Mouse (Mus musculus) midbrain, embryonic 11.5 days (tissue): Measurements from ENCODE around the gene Panx1. TPM values are rescaled to one million over a fixed set of nuclear protein-coding genes. Genes with fewer than 3 reads are reported as not detected.

Experiments used
- ATAC-seq: fragments of 200-750 bp; cut with Nextera tagmentation; 2 replicates; pipeline ENCODE4 v1.8.0; 2017; ENCODE audit warnings: moderate TSS enrichment, moderate library complexity; ENCODE audit not compliant: low FRiP score
- DNase-seq: peaks from one replicate; pipeline ENCODE4 v3.0.0; 2015; ENCODE audit warnings: low spot score; ENCODE audit errors: missing footprints
- H3K27ac ChIP-seq: fragments of 300-500 bp; sonication (generic); 2 replicates; pipeline ENCODE4 v1.5.1; 2014; ENCODE audit warnings: low read depth, low read length
- H3K27me3 ChIP-seq: fragments of 300-500 bp; sonication (generic); 2 replicates; pipeline ENCODE4 v1.6.1; 2014; ENCODE audit warnings: mild to moderate bottlenecking, low read length, moderate library complexity, mixed read lengths; ENCODE audit not compliant: control insufficient read depth, insufficient read depth
- H3K36me3 ChIP-seq: fragments of 300-500 bp; sonication (generic); 2 replicates; pipeline ENCODE4 v1.6.1; 2014; ENCODE audit warnings: mild to moderate bottlenecking, low read length, moderate library complexity, mixed read lengths; ENCODE audit not compliant: control insufficient read depth, insufficient read depth
- H3K4me1 ChIP-seq: fragments of 300-500 bp; sonication (generic); 2 replicates; pipeline ENCODE4 v1.6.1; 2014; ENCODE audit warnings: low read length; ENCODE audit not compliant: control insufficient read depth, insufficient read depth
- H3K4me2 ChIP-seq: fragments of 300-500 bp; sonication (generic); 2 replicates; pipeline ENCODE4 v1.6.1; 2014; ENCODE audit warnings: mild to moderate bottlenecking, moderate library complexity
- H3K4me3 ChIP-seq: fragments of 300-500 bp; sonication (generic); 2 replicates; pipeline ENCODE4 v1.5.1; 2014; ENCODE audit warnings: low read depth, low read length
- H3K9ac ChIP-seq: fragments of 300-500 bp; sonication (generic); 2 replicates; pipeline ENCODE4 v1.6.1; 2014; ENCODE audit warnings: low read length
- H3K9me3 ChIP-seq: fragments of 300-500 bp; sonication (generic); 2 replicates; pipeline ENCODE4 v1.6.1; 2016; ENCODE audit warnings: low read length; ENCODE audit not compliant: control insufficient read depth
- WGBS: fragments of 180-500 bp; shearing (Covaris S2); extraction: QIAGEN DNeasy Blood & Tissue Kit; methylation state at CpG from one replicate; pipeline ENCODE4 v1.1.7; 2014; 5-methylcytosine and 5-hydroxymethylcytosine counted together
- polyA plus RNA-seq: library from polyadenylated mRNA; unstranded; fragments of >200 nt; fragmentation: Nextera tagmentation; extraction: Ambion mirVana; gene quantifications from 2 replicates; pipeline ENCODE4 v1.2.1, GENCODE M21; 2014

Panx1 gene
- polyA plus RNA-seq = 119 and 129 TPM in 2 replicates

- H3K27me3 ChIP-seq = no peaks in the 10 kb centered on the region
- H3K4me3 ChIP-seq = peak within 1 kb of the TSS; percentile 85
- H3K9ac ChIP-seq = peak within 1 kb of the TSS; percentile 89
- ATAC-seq (peak; percentile 89), DNase-seq (peak; percentile 98)
- H3K27ac ChIP-seq = peak within 1 kb of the TSS; percentile 76
- H3K9me3 ChIP-seq = no peaks in the 10 kb centered on the region
- WGBS = under 1% methylated on average over 68 of the region's 68 CpGs
- peaks cover 16% of the 10 kb centered on the region for H3K4me1 ChIP-seq
- H3K4me2 ChIP-seq = peak within 1 kb of the TSS; percentile 55
- no peaks in the 10 kb centered on the region for H3K36me3 ChIP-seq
Observed at GRCm38 (mm10) chr9:15045084-15045669, at the start of gene Panx1. TSS of gene Panx1 (minus strand) at chr9:15045478.

- Histone ChIP-seq H3K9me3 (no peaks in the 10 kb centered on the region), H3K4me1 (no peaks in the 10 kb centered on the region), H3K4me2 (no peak overlapping the region), H3K27me3 (no peaks in the 10 kb centered on the region), H3K36me3 (no peaks in the 10 kb centered on the region), H3K27ac (no peak overlapping the region), H3K4me3 (no peak overlapping the region), H3K9ac (no peak overlapping the region)
- no peak for DNase-seq
- no peak for ATAC-seq
- 80% methylated on average over 6 of the region's 6 CpGs for WGBS
Observed at GRCm38 (mm10) chr9:15068686-15069295, 23.5 kb upstream of the Panx1 start.

- Histone ChIP-seq H3K27me3 (no peaks in the 10 kb centered on the region), H3K27ac (no peak overlapping the region), H3K9ac (no peak overlapping the region), H3K36me3 (no peaks in the 10 kb centered on the region), H3K9me3 (no peaks in the 10 kb centered on the region), H3K4me2 (no peak overlapping the region), H3K4me1 (no peaks in the 10 kb centered on the region), H3K4me3 (no peak overlapping the region)
- no peak for ATAC-seq
- WGBS = 83% methylated on average over 7 of the region's 7 CpGs
- no peak for DNase-seq
Observed at GRCm38 (mm10) chr9:15067995-15068685, 22.9 kb upstream of the Panx1 start.

- ATAC-seq = no peak
- H3K27me3 ChIP-seq = no peaks in the 10 kb centered on the region
- WGBS = 26% methylated on average over 1 of the region's 1 CpGs
Observed at GRCm38 (mm10) chr9:15064176-15064575, 18.9 kb upstream of the Panx1 start.

GRCm38 (mm10) chr9:15060847-15061246 lies 15.6 kb upstream of the Panx1 start:
- no peak for ATAC-seq
- Histone ChIP-seq H3K4me2 (no peak overlapping the region), H3K9me3 (no peaks in the 10 kb centered on the region), H3K27me3 (no peaks in the 10 kb centered on the region), H3K9ac (no peak overlapping the region), H3K4me1 (no peaks in the 10 kb centered on the region), H3K36me3 (no peaks in the 10 kb centered on the region), H3K4me3 (no peak overlapping the region), H3K27ac (no peak overlapping the region)
- 87% methylated on average over 5 of the region's 5 CpGs for WGBS
- DNase-seq = no peak

More at GRCm38 (mm10) chr9:15064176-15064575, 18.9 kb upstream of the Panx1 start:
- H3K36me3 ChIP-seq = no peaks in the 10 kb centered on the region
- H3K9me3 ChIP-seq = no peaks in the 10 kb centered on the region
- H3K27ac ChIP-seq = no peak overlapping the region
- no peak for DNase-seq
- no peaks in the 10 kb centered on the region for H3K4me1 ChIP-seq
- H3K9ac ChIP-seq = no peak overlapping the region
- H3K4me2 ChIP-seq = no peak overlapping the region
- H3K4me3 ChIP-seq = no peak overlapping the region

- Histone ChIP-seq H3K27ac (no peak overlapping the region), H3K27me3 (no peaks in the 10 kb centered on the region), H3K4me3 (no peak overlapping the region), H3K36me3 (no peaks in the 10 kb centered on the region), H3K4me1 (no peaks in the 10 kb centered on the region), H3K4me2 (no peak overlapping the region), H3K9me3 (no peaks in the 10 kb centered on the region), H3K9ac (no peak overlapping the region)
- DNase-seq (no peak), ATAC-seq (no peak)
- WGBS = 88% methylated on average over 6 of the region's 6 CpGs
Observed at GRCm38 (mm10) chr9:15060026-15060425, 14.7 kb upstream of the Panx1 start.

- Histone ChIP-seq H3K4me1 (peaks cover 16% of the 10 kb centered on the region), H3K27me3 (no peaks in the 10 kb centered on the region), H3K36me3 (no peaks in the 10 kb centered on the region), H3K9ac (peak overlapping the region; percentile 89), H3K4me3 (peak overlapping the region; percentile 85), H3K4me2 (peak overlapping the region; percentile 55), H3K9me3 (no peaks in the 10 kb centered on the region), H3K27ac (peak overlapping the region; percentile 76)
- DNase-seq (no peak), ATAC-seq (peak; percentile 14; the same call in 1 of the 2 replicates)
- WGBS = 46% methylated on average over 10 of the region's 10 CpGs
Observed at GRCm38 (mm10) chr9:15045740-15046139, 462 bp upstream of the Panx1 start.

GRCm38 (mm10) chr9:15044391-15045083 lies 741 bp downstream of the Panx1 start:
- Histone ChIP-seq H3K27ac (peak overlapping the region; percentile 76), H3K4me3 (peak overlapping the region; percentile 85), H3K9me3 (no peaks in the 10 kb centered on the region), H3K27me3 (no peaks in the 10 kb centered on the region), H3K9ac (peak overlapping the region; percentile 89), H3K36me3 (no peaks in the 10 kb centered on the region), H3K4me1 (peaks cover 16% of the 10 kb centered on the region), H3K4me2 (peak overlapping the region; percentile 55)
- DNase-seq = peak; percentile 95
- under 1% methylated on average over 28 of the region's 28 CpGs for WGBS
- peak; percentile 66 for ATAC-seq
